Mouse (Mus musculus) kidney, embryonic 15.5 days (tissue): Measurements from ENCODE around the gene Smarcad1. TPM values are rescaled to one million over a fixed set of nuclear protein-coding genes. Genes with fewer than 3 reads are reported as not detected.

ENCODE experiments used
- ATAC-seq: fragments of 200-750 bp; cut with Nextera tagmentation; replicated peaks from 2 replicates; pipeline ENCODE4 v1.8.0; 2017; ENCODE audit warnings: moderate TSS enrichment; ENCODE audit not compliant: low FRiP score
- H3K27ac ChIP-seq: fragments of 300-500 bp; sonication (generic); 2 replicates; pipeline ENCODE4 v1.5.1; 2015; ENCODE audit warnings: mild to moderate bottlenecking, inconsistent platforms
- H3K27me3 ChIP-seq: fragments of 300-500 bp; sonication (generic); 2 replicates; pipeline ENCODE4 v1.6.1; 2015; ENCODE audit warnings: inconsistent platforms
- H3K36me3 ChIP-seq: fragments of 300-500 bp; sonication (generic); 2 replicates; pipeline ENCODE4 v1.6.1; 2015; ENCODE audit warnings: inconsistent platforms
- H3K4me1 ChIP-seq: fragments of 300-500 bp; sonication (generic); 2 replicates; pipeline ENCODE4 v1.6.1; 2015; ENCODE audit warnings: inconsistent platforms
- H3K4me2 ChIP-seq: fragments of 300-500 bp; sonication (generic); 2 replicates; pipeline ENCODE4 v1.6.1; 2015; ENCODE audit warnings: moderate library complexity, mild to moderate bottlenecking, inconsistent platforms
- H3K4me3 ChIP-seq: fragments of 300-500 bp; sonication (generic); replicated peaks from 2 replicates; pipeline ENCODE4 v1.5.1; 2015; ENCODE audit warnings: mild to moderate bottlenecking, inconsistent platforms
- H3K9ac ChIP-seq: fragments of 300-500 bp; sonication (generic); 2 replicates; pipeline ENCODE4 v1.6.1; 2015; ENCODE audit warnings: mild to moderate bottlenecking, inconsistent platforms
- H3K9me3 ChIP-seq: fragments of 300-500 bp; sonication (generic); replicated peaks from 2 replicates; pipeline ENCODE4 v1.6.1; 2016; ENCODE audit warnings: inconsistent platforms
- WGBS: fragments of 180-500 bp; shearing (Covaris S2); methylation state at CpG from one replicate; pipeline ENCODE4 v1.1.7; 2015; ENCODE audit warnings: mixed read lengths; 5-methylcytosine and 5-hydroxymethylcytosine counted together
- polyA plus RNA-seq: library from polyadenylated mRNA; unstranded; fragments of >200 nt; fragmentation: Nextera tagmentation; extraction: Ambion mirVana; gene quantifications from 2 replicates; pipeline ENCODE4 v1.2.1, GENCODE M21; 2015

Smarcad1 gene
- polyA plus RNA-seq, 1 experiment from 2014 or later = 67.0 TPM

GRCm38 (mm10) chr6:65117540-65117939, 75.2 kb downstream of the Smarcad1 start:
- 83% methylated on average over 1 of the region's 1 CpGs for WGBS
- H3K27me3 ChIP-seq = no peaks in the 10 kb centered on the region
- H3K9ac ChIP-seq = no peak overlapping the region
- ATAC-seq = 0 out of 2 replicates have a peak, but pooled peaks have one; percentile 33
- H3K4me3 ChIP-seq = no peak overlapping the region
- H3K9me3 ChIP-seq = no peaks in the 10 kb centered on the region
- H3K27ac ChIP-seq = no peak overlapping the region
- no peak overlapping the region for H3K4me2 ChIP-seq
- H3K36me3 ChIP-seq = peaks cover 60% of the 10 kb centered on the region
- H3K4me1 ChIP-seq = no peaks in the 10 kb centered on the region

GRCm38 (mm10) chr6:65126074-65126726, 83.8 kb downstream of the Smarcad1 start:
- Histone ChIP-seq H3K4me2 (no peak overlapping the region), H3K4me1 (no peaks in the 10 kb centered on the region), H3K27ac (no peak overlapping the region), H3K27me3 (no peaks in the 10 kb centered on the region), H3K36me3 (no peaks in the 10 kb centered on the region), H3K9ac (no peak overlapping the region), H3K9me3 (no peaks in the 10 kb centered on the region), H3K4me3 (no peak overlapping the region)
- 27% methylated on average over 2 of the region's 2 CpGs for WGBS
- ATAC-seq = no peak

- H3K4me3 ChIP-seq = no peak overlapping the region
- H3K4me1 ChIP-seq = no peaks in the 10 kb centered on the region
- ATAC-seq = no peak
- no peaks in the 10 kb centered on the region for H3K9me3 ChIP-seq
- H3K27me3 ChIP-seq = no peaks in the 10 kb centered on the region
- H3K36me3 ChIP-seq = no peaks in the 10 kb centered on the region
- no peak overlapping the region for H3K9ac ChIP-seq
- 71% methylated on average over 6 of the region's 6 CpGs for WGBS
- H3K4me2 ChIP-seq = no peak overlapping the region
- no peak overlapping the region for H3K27ac ChIP-seq
Observed at GRCm38 (mm10) chr6:65132376-65132775, 90.0 kb downstream of the Smarcad1 start.

GRCm38 (mm10) chr6:65137802-65138201, 95.4 kb downstream of the Smarcad1 start:
- Histone ChIP-seq H3K36me3 (no peaks in the 10 kb centered on the region), H3K4me1 (peaks cover 15% of the 10 kb centered on the region; the same call in 1 of the 2 replicates), H3K4me3 (no peak overlapping the region), H3K4me2 (no peak overlapping the region), H3K9ac (no peak overlapping the region), H3K27ac (no peak overlapping the region), H3K27me3 (no peaks in the 10 kb centered on the region), H3K9me3 (no peaks in the 10 kb centered on the region)
- no peak for ATAC-seq
- WGBS = 56% methylated on average over 2 of the region's 2 CpGs

GRCm38 (mm10) chr6:65138243-65138642, 95.9 kb downstream of the Smarcad1 start:
- no peak for ATAC-seq
- no peaks in the 10 kb centered on the region for H3K27me3 ChIP-seq
- no peaks in the 10 kb centered on the region for H3K9me3 ChIP-seq
- H3K4me1 ChIP-seq = peaks cover 15% of the 10 kb centered on the region; the same call in 1 of the 2 replicates
- no peak overlapping the region for H3K9ac ChIP-seq
- H3K36me3 ChIP-seq = no peaks in the 10 kb centered on the region
- 83% methylated on average over 1 of the region's 1 CpGs for WGBS
- H3K4me2 ChIP-seq = no peak overlapping the region
- H3K4me3 ChIP-seq = no peak overlapping the region
- no peak overlapping the region for H3K27ac ChIP-seq

GRCm38 (mm10) chr6:65140082-65140749, 97.8 kb downstream of the Smarcad1 start:
- H3K4me2 ChIP-seq = peak overlapping the region; percentile 13; the same call in 1 of the 2 replicates
- peaks cover 23% of the 10 kb centered on the region for H3K4me1 ChIP-seq
- no peak overlapping the region for H3K9ac ChIP-seq
- no peaks in the 10 kb centered on the region for H3K27me3 ChIP-seq
- peak; percentile 88 for ATAC-seq
- H3K36me3 ChIP-seq = no peaks in the 10 kb centered on the region
- WGBS = 45% methylated on average over 5 of the region's 5 CpGs
- H3K4me3 ChIP-seq = no peak overlapping the region
- no peak overlapping the region for H3K27ac ChIP-seq
- H3K9me3 ChIP-seq = no peaks in the 10 kb centered on the region

- Histone ChIP-seq H3K4me2 (peak overlapping the region; percentile 13; the same call in 1 of the 2 replicates), H3K9me3 (no peaks in the 10 kb centered on the region), H3K4me1 (peaks cover 24% of the 10 kb centered on the region), H3K9ac (no peak overlapping the region), H3K27me3 (no peaks in the 10 kb centered on the region), H3K36me3 (no peaks in the 10 kb centered on the region), H3K27ac (0 out of 2 replicates have a peak overlapping the region, but pooled peaks have one; percentile 3), H3K4me3 (no peak overlapping the region)
- WGBS = 24% methylated on average over 6 of the region's 6 CpGs
- ATAC-seq = no peak; the same call in 1 of the 2 replicates
Observed at GRCm38 (mm10) chr6:65140750-65141243, 98.4 kb downstream of the Smarcad1 start.

GRCm38 (mm10) chr6:65142316-65142715, 99.9 kb downstream of the Smarcad1 start:
- Histone ChIP-seq H3K36me3 (no peaks in the 10 kb centered on the region), H3K27ac (no peak overlapping the region), H3K4me3 (no peak overlapping the region), H3K9ac (no peak overlapping the region), H3K9me3 (no peaks in the 10 kb centered on the region), H3K4me2 (no peak overlapping the region), H3K27me3 (no peaks in the 10 kb centered on the region), H3K4me1 (peaks cover 24% of the 10 kb centered on the region)
- 69% methylated on average over 1 of the region's 1 CpGs for WGBS
- ATAC-seq = no peak

GRCm38 (mm10) chr6:65144621-65145205, 102.3 kb downstream of the Smarcad1 start, which contains the start of gene Hpgds:
Gene Hpgds, minus strand, starts transcription at chr6:65144908.
- no peaks in the 10 kb centered on the region for H3K9me3 ChIP-seq
- H3K36me3 ChIP-seq = no peaks in the 10 kb centered on the region
- no peak within 1 kb of the TSS for H3K9ac ChIP-seq
- peak within 1 kb of the TSS; percentile 31 for H3K4me2 ChIP-seq
- no peak within 1 kb of the TSS for H3K4me3 ChIP-seq
- no peaks in the 10 kb centered on the region for H3K27me3 ChIP-seq
- no peak within 1 kb of the TSS for H3K27ac ChIP-seq
- ATAC-seq = peak; percentile 66
- H3K4me1 ChIP-seq = peaks cover 24% of the 10 kb centered on the region
- 19% methylated on average over 16 of the region's 16 CpGs for WGBS

GRCm38 (mm10) chr6:65146363-65146762, 104.0 kb downstream of the Smarcad1 start:
- peaks cover 17% of the 10 kb centered on the region for H3K4me1 ChIP-seq
- no peak overlapping the region for H3K4me3 ChIP-seq
- H3K27me3 ChIP-seq = no peaks in the 10 kb centered on the region
- no peak overlapping the region for H3K9ac ChIP-seq
- ATAC-seq = no peak
- H3K4me2 ChIP-seq = no peak overlapping the region
- 89% methylated on average over 4 of the region's 4 CpGs for WGBS
- no peaks in the 10 kb centered on the region for H3K9me3 ChIP-seq
- no peaks in the 10 kb centered on the region for H3K36me3 ChIP-seq
- H3K27ac ChIP-seq = no peak overlapping the region

GRCm38 (mm10) chr6:65150703-65151102, 108.3 kb downstream of the Smarcad1 start:
- no peaks in the 10 kb centered on the region for H3K36me3 ChIP-seq
- H3K27ac ChIP-seq = no peak overlapping the region
- no peaks in the 10 kb centered on the region for H3K27me3 ChIP-seq
- peak overlapping the region; percentile 57 for H3K4me2 ChIP-seq
- no peak overlapping the region for H3K9ac ChIP-seq
- 7% methylated on average over 22 of the region's 22 CpGs for WGBS
- ATAC-seq = peak; percentile 70
- H3K4me1 ChIP-seq = peaks cover 4% of the 10 kb centered on the region
- H3K9me3 ChIP-seq = no peaks in the 10 kb centered on the region
- peak overlapping the region; percentile 21 for H3K4me3 ChIP-seq

- Histone ChIP-seq H3K4me3 (no peak overlapping the region), H3K9ac (no peak overlapping the region), H3K27me3 (no peaks in the 10 kb centered on the region), H3K4me1 (peaks cover 4% of the 10 kb centered on the region), H3K27ac (no peak overlapping the region), H3K36me3 (no peaks in the 10 kb centered on the region), H3K4me2 (no peak overlapping the region), H3K9me3 (no peaks in the 10 kb centered on the region)
- 75% methylated on average over 3 of the region's 3 CpGs for WGBS
- no peak for ATAC-seq
Observed at GRCm38 (mm10) chr6:65153570-65153969, 111.2 kb downstream of the Smarcad1 start.
